Mouse (Mus musculus): Measurements from ENCODE around the gene Mov10l1.

GRCm38 (mm10) chr15:89000367-89000766 is 17.7 kb downstream of the Mov10l1 start:
- no peak for TF ChIP-seq POLR2A (IDR thresholded peaks at IDR 0.05; ENCODE audit: borderline replicate concordance, insufficient read depth, low read length)
- TF ChIP-seq CTCF (IDR thresholded peaks at IDR 0.05; ENCODE audit: borderline replicate concordance, insufficient read depth, low read depth, low read length) = no peak

All from cerebellum, adult 2 months (tissue).